Mouse (Mus musculus) limb, embryonic 10.5 days (tissue): ENCODE measurements around the gene Cebpa. TPM values are rescaled to one million over a fixed set of nuclear protein-coding genes. Genes with fewer than 3 reads are reported as not detected.

ENCODE experiments used
- DNase-seq: peaks from one replicate; pipeline ENCODE4 v3.0.0-alpha.2; 2017; ENCODE audit warnings: low spot score
- H3K27ac ChIP-seq: fragments of 300-500 bp; sonication (generic); 2 replicates; pipeline ENCODE4 v1.5.1; 2016; ENCODE audit warnings: mild to moderate bottlenecking
- H3K27me3 ChIP-seq: fragments of 300-500 bp; sonication (generic); 2 replicates; pipeline ENCODE4 v1.6.1; 2016; ENCODE audit warnings: low read depth, mild to moderate bottlenecking; ENCODE audit not compliant: poor library complexity, severe bottlenecking
- H3K36me3 ChIP-seq: fragments of 300-500 bp; sonication (generic); 2 replicates; pipeline ENCODE4 v1.6.1; 2016; ENCODE audit warnings: mild to moderate bottlenecking, moderate library complexity
- H3K4me1 ChIP-seq: fragments of 300-500 bp; sonication (generic); 2 replicates; pipeline ENCODE4 v1.6.1; 2016
- H3K4me3 ChIP-seq: fragments of 300-500 bp; sonication (generic); 2 replicates; pipeline ENCODE4 v1.5.1; 2016; ENCODE audit warnings: mild to moderate bottlenecking, moderate library complexity
- H3K9me3 ChIP-seq: fragments of 300-500 bp; sonication (generic); replicated peaks from 2 replicates; pipeline ENCODE4 v1.6.1; 2016; ENCODE audit warnings: mild to moderate bottlenecking
- WGBS: fragments of 180-500 bp; shearing (Covaris S2); methylation state at CpG from one replicate; pipeline ENCODE4 v1.1.7; 2016; 5-methylcytosine and 5-hydroxymethylcytosine counted together
- polyA plus RNA-seq: library from polyadenylated mRNA; unstranded; fragments of >200 nt; fragmentation: Nextera tagmentation; extraction: Ambion mirVana; gene quantifications from 2 replicates; pipeline ENCODE4 v1.2.1, GENCODE M21; 2016

Cebpa gene
- polyA plus RNA-seq, 1 experiment from 2014 or later = 0.40 TPM

GRCm38 (mm10) chr7:35139880-35140279 is 20.8 kb downstream of the Cebpa start:
- Histone ChIP-seq H3K9me3 (no peaks in the 10 kb centered on the region), H3K27ac (no peak overlapping the region), H3K4me3 (no peak overlapping the region), H3K27me3 (peaks cover 8% of the 10 kb centered on the region), H3K4me1 (peaks cover 33% of the 10 kb centered on the region), H3K36me3 (no peaks in the 10 kb centered on the region)
- no peak for DNase-seq
- 94% methylated on average over 5 of the region's 5 CpGs for whole genome bisulfite sequencing

GRCm38 (mm10) chr7:35141519-35141918 is 22.4 kb downstream of the Cebpa start:
- no peak for DNase-seq
- H3K27ac ChIP-seq = peak overlapping the region; percentile 50; the same call in 1 of the 2 replicates
- peaks cover 33% of the 10 kb centered on the region for H3K4me1 ChIP-seq
- no peaks in the 10 kb centered on the region for H3K9me3 ChIP-seq
- WGBS = 84% methylated on average over 5 of the region's 5 CpGs
- no peaks in the 10 kb centered on the region for H3K36me3 ChIP-seq
- no peaks in the 10 kb centered on the region for H3K27me3 ChIP-seq
- H3K4me3 ChIP-seq = no peak overlapping the region

- H3K4me3 ChIP-seq = no peak overlapping the region
- H3K4me1 ChIP-seq = peaks cover 34% of the 10 kb centered on the region
- H3K27ac ChIP-seq = no peak overlapping the region
- no peaks in the 10 kb centered on the region for H3K9me3 ChIP-seq
- 81% methylated on average over 8 of the region's 8 CpGs for WGBS
- DNase-seq = no peak
- no peaks in the 10 kb centered on the region for H3K36me3 ChIP-seq
- H3K27me3 ChIP-seq = no peaks in the 10 kb centered on the region
Observed at GRCm38 (mm10) chr7:35142522-35142921, 23.4 kb downstream of the Cebpa start.

GRCm38 (mm10) chr7:35143864-35144618 is 24.9 kb downstream of the Cebpa start:
- WGBS = 64% methylated on average over 6 of the region's 6 CpGs
- Histone ChIP-seq H3K4me3 (no peak overlapping the region), H3K36me3 (no peaks in the 10 kb centered on the region), H3K27ac (peak overlapping the region; percentile 6; the same call in 1 of the 2 replicates), H3K4me1 (peaks cover 34% of the 10 kb centered on the region), H3K9me3 (no peaks in the 10 kb centered on the region), H3K27me3 (no peaks in the 10 kb centered on the region)
- DNase-seq = no peak

- WGBS = 83% methylated on average over 9 of the region's 9 CpGs
- Histone ChIP-seq H3K9me3 (no peaks in the 10 kb centered on the region), H3K27ac (no peak overlapping the region), H3K27me3 (no peaks in the 10 kb centered on the region), H3K36me3 (no peaks in the 10 kb centered on the region), H3K4me3 (no peak overlapping the region), H3K4me1 (peaks cover 42% of the 10 kb centered on the region)
- no peak for DNase-seq
Observed at GRCm38 (mm10) chr7:35145068-35145467, 26.0 kb downstream of the Cebpa start.

GRCm38 (mm10) chr7:35146269-35146668 is 27.2 kb downstream of the Cebpa start:
- WGBS = 88% methylated on average over 10 of the region's 10 CpGs
- Histone ChIP-seq H3K36me3 (no peaks in the 10 kb centered on the region), H3K27me3 (no peaks in the 10 kb centered on the region), H3K4me3 (no peak overlapping the region), H3K4me1 (peaks cover 38% of the 10 kb centered on the region), H3K27ac (peak overlapping the region; percentile 17; the same call in 1 of the 2 replicates), H3K9me3 (no peaks in the 10 kb centered on the region)
- no peak for DNase-seq

- DNase-seq = no peak
- H3K27ac ChIP-seq = 0 out of 2 replicates have a peak overlapping the region, but pooled peaks have one; percentile 22
- 56% methylated on average over 15 of the region's 15 CpGs for WGBS
- no peaks in the 10 kb centered on the region for H3K27me3 ChIP-seq
- no peaks in the 10 kb centered on the region for H3K9me3 ChIP-seq
- no peaks in the 10 kb centered on the region for H3K36me3 ChIP-seq
- no peak overlapping the region for H3K4me3 ChIP-seq
- peaks cover 20% of the 10 kb centered on the region for H3K4me1 ChIP-seq
Observed at GRCm38 (mm10) chr7:35149616-35150433, 30.7 kb downstream of the Cebpa start.

- 79% methylated on average over 5 of the region's 5 CpGs for WGBS
- peaks cover 20% of the 10 kb centered on the region for H3K4me1 ChIP-seq
- no peaks in the 10 kb centered on the region for H3K9me3 ChIP-seq
- no peaks in the 10 kb centered on the region; the same call in 1 of the 2 replicates for H3K27me3 ChIP-seq
- no peaks in the 10 kb centered on the region for H3K36me3 ChIP-seq
- no peak overlapping the region for H3K4me3 ChIP-seq
- H3K27ac ChIP-seq = no peak overlapping the region
- no peak for DNase-seq
Observed at GRCm38 (mm10) chr7:35150860-35151259, 31.8 kb downstream of the Cebpa start.

- no peaks in the 10 kb centered on the region for H3K9me3 ChIP-seq
- H3K4me1 ChIP-seq = peaks cover 12% of the 10 kb centered on the region
- 84% methylated on average over 12 of the region's 12 CpGs for WGBS
- no peak overlapping the region for H3K27ac ChIP-seq
- no peaks in the 10 kb centered on the region for H3K36me3 ChIP-seq
- H3K27me3 ChIP-seq = no peaks in the 10 kb centered on the region; the same call in 1 of the 2 replicates
- no peak for DNase-seq
- no peak overlapping the region for H3K4me3 ChIP-seq
Observed at GRCm38 (mm10) chr7:35154449-35154848, 35.4 kb downstream of the Cebpa start.

- Histone ChIP-seq H3K36me3 (no peaks in the 10 kb centered on the region), H3K4me1 (peaks cover under 1% of the 10 kb centered on the region; the same call in 1 of the 2 replicates), H3K4me3 (no peak overlapping the region), H3K27ac (no peak overlapping the region), H3K27me3 (no peaks in the 10 kb centered on the region; the same call in 1 of the 2 replicates), H3K9me3 (no peaks in the 10 kb centered on the region)
- 69% methylated on average over 16 of the region's 16 CpGs for WGBS
- DNase-seq = no peak
Observed at GRCm38 (mm10) chr7:35156561-35157477, 37.7 kb downstream of the Cebpa start.

- H3K4me1 ChIP-seq = no peaks in the 10 kb centered on the region
Observed at GRCm38 (mm10) chr7:35157512-35157911, 38.4 kb downstream of the Cebpa start.

GRCm38 (mm10) chr7:35162443-35162842 is 43.4 kb downstream of the Cebpa start:
- no peak overlapping the region for H3K27ac ChIP-seq
- WGBS = 81% methylated on average over 6 of the region's 6 CpGs
- H3K9me3 ChIP-seq = no peaks in the 10 kb centered on the region
- H3K4me1 ChIP-seq = no peaks in the 10 kb centered on the region
- H3K27me3 ChIP-seq = 0 out of 2 replicates have a peak, but pooled peaks cover 8% of the 10 kb centered on the region
- no peak overlapping the region for H3K4me3 ChIP-seq
- DNase-seq = no peak
- H3K36me3 ChIP-seq = no peaks in the 10 kb centered on the region

More at GRCm38 (mm10) chr7:35157512-35157911, 38.4 kb downstream of the Cebpa start:
- H3K27ac ChIP-seq = no peak overlapping the region
- H3K27me3 ChIP-seq = no peaks in the 10 kb centered on the region; the same call in 1 of the 2 replicates
- 80% methylated on average over 3 of the region's 3 CpGs for WGBS
- no peak for DNase-seq
- no peaks in the 10 kb centered on the region for H3K9me3 ChIP-seq
- H3K4me3 ChIP-seq = no peak overlapping the region
- H3K36me3 ChIP-seq = no peaks in the 10 kb centered on the region
